Mouse (Mus musculus) embryonic facial prominence, embryonic 11.5 days (tissue): Measurements from ENCODE around the gene Hes7. TPM values are rescaled to one million over a fixed set of nuclear protein-coding genes. Genes with fewer than 3 reads are reported as not detected.
"Not testable (repeated sequence)": the region's sequence is repeated elsewhere in the genome, so short reads cannot be mapped to it uniquely, and the experiment has no call there.

ENCODE experiments used
- ATAC-seq: fragments of 200-750 bp; cut with Nextera tagmentation; replicated peaks from 2 replicates; pipeline ENCODE4 v1.8.0; 2017; ENCODE audit warnings: low read depth; ENCODE audit not compliant: insufficient number of reproducible peaks, low FRiP score, low TSS enrichment
- DNase-seq: peaks from one replicate; pipeline ENCODE4 v3.0.0-alpha.2; 2015; ENCODE audit warnings: low spot score
- H3K27ac ChIP-seq: fragments of 300-500 bp; sonication (generic); replicated peaks from 2 replicates; pipeline ENCODE4 v1.5.1; 2014; ENCODE audit warnings: mild to moderate bottlenecking, low read depth, low read length, control low read depth
- H3K27me3 ChIP-seq: fragments of 300-500 bp; sonication (generic); 2 replicates; pipeline ENCODE4 v1.6.1; 2014; ENCODE audit warnings: mild to moderate bottlenecking, low read length, moderate library complexity, mixed read lengths; ENCODE audit not compliant: control insufficient read depth, insufficient read depth
- H3K36me3 ChIP-seq: fragments of 300-500 bp; sonication (generic); replicated peaks from 2 replicates; pipeline ENCODE4 v1.6.1; 2014; ENCODE audit warnings: low read depth, mild to moderate bottlenecking, low read length, moderate library complexity, mixed read lengths; ENCODE audit not compliant: control insufficient read depth, insufficient read depth
- H3K4me1 ChIP-seq: fragments of 300-500 bp; sonication (generic); 2 replicates; pipeline ENCODE4 v1.6.1; 2014; ENCODE audit warnings: low read length, mixed read lengths; ENCODE audit not compliant: control insufficient read depth, insufficient read depth
- H3K4me2 ChIP-seq: fragments of 300-500 bp; sonication (generic); 2 replicates; pipeline ENCODE4 v1.6.1; 2014; ENCODE audit warnings: low read depth, mild to moderate bottlenecking, control low read depth, low read length, moderate library complexity
- H3K4me3 ChIP-seq: fragments of 300-500 bp; sonication (generic); 2 replicates; pipeline ENCODE4 v1.5.1; 2014; ENCODE audit warnings: low read depth, low read length, control low read depth
- H3K9ac ChIP-seq: fragments of 300-500 bp; sonication (generic); replicated peaks from 2 replicates; pipeline ENCODE4 v1.6.1; 2014; ENCODE audit warnings: mild to moderate bottlenecking, control low read depth, low read length
- H3K9me3 ChIP-seq: fragments of 300-500 bp; sonication (generic); replicated peaks from 2 replicates; pipeline ENCODE4 v1.6.1; 2016; ENCODE audit warnings: mild to moderate bottlenecking, low read length, inconsistent platforms, mixed read lengths; ENCODE audit not compliant: control insufficient read depth
- WGBS: fragments of 180-500 bp; shearing (Covaris S2); extraction: QIAGEN DNeasy Blood & Tissue Kit; methylation state at CpG from one replicate; pipeline ENCODE4 v1.1.7; 2014; 5-methylcytosine and 5-hydroxymethylcytosine counted together
- polyA plus RNA-seq: library from polyadenylated mRNA; unstranded; fragments of >200 nt; fragmentation: Nextera tagmentation; extraction: Ambion mirVana; gene quantifications from 2 replicates; pipeline ENCODE4 v1.2.1, GENCODE M21; 2014

Hes7 gene
- polyA plus RNA-seq, 1 experiment from 2014 or later, result 0.11 TPM

DNA sequence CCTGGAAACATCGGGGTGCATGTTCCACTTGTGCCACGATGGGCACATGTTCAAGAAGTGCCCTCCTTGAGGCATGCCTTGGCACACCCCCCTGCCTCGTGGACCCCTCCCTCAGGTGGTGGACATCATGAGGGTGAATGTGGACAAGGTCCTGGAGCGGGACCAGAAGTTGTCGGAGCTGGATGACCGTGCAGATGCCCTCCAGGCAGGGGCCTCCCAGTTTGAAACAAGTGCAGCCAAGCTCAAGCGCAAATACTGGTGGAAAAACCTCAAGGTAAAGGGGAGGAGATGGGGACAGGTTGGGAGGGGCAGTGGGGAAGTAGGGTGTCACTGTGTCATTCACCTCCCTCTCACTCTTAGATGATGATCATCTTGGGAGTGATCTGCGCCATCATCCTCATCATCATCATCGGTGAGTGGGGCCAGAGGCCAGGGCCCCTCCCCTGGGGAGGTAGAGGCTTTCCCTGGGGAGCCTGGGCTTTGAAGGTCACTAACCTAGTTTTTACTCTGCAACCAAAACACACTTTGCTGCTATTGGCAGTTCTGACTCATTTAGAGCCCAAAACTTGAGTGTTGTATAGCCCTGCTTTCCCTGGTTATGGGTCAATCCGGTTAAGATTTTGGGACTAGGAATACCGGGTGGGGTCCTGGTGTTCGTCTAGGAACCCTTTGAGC, 30.5 kb upstream of the Hes7 start:
- no peak overlapping the region for H3K27ac ChIP-seq

DNA sequence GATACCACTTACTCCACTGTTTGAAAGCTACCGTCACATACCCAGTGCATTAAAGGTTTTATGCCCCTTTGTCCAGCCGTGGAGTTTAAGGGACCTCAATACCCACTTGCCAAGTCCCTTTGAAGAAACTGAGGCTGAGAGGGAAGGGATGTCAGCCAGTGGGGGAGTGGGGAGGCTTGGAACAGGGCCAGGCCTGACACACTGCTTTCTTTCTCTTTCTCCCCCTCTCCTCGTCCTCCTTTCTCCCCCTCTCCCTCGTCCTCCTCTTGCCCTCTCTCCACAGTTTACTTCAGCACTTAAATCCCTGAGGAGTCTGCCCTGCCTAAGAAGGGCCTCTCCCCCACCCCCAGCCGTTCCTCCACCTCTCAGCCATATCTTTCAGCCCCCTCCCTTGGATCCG, 29.8 kb upstream of the Hes7 start:
- no peaks in the 10 kb centered on the region for H3K9me3 ChIP-seq
- H3K9ac ChIP-seq, result no peak overlapping the region
- H3K27ac ChIP-seq, result no peak overlapping the region
- H3K27me3 ChIP-seq, result no peaks in the 10 kb centered on the region
- H3K4me2 ChIP-seq, result no peak overlapping the region
- H3K4me3 ChIP-seq, result no peak overlapping the region
- no peak for DNase-seq
- H3K4me1 ChIP-seq, result no peaks in the 10 kb centered on the region
- 70% methylated on average over 6 of the region's 6 CpGs for WGBS
- no peaks in the 10 kb centered on the region for H3K36me3 ChIP-seq
- ATAC-seq, result no peak

More for the DNA sequence above, 30.5 kb upstream of the Hes7 start:
- no peak for ATAC-seq
- H3K9ac ChIP-seq, result peak overlapping the region; percentile 99
- no peaks in the 10 kb centered on the region for H3K9me3 ChIP-seq
- no peaks in the 10 kb centered on the region for H3K4me1 ChIP-seq
- H3K36me3 ChIP-seq, result no peaks in the 10 kb centered on the region
- peak overlapping the region; percentile 100 for H3K4me3 ChIP-seq
- 88% methylated on average over 12 of the region's 12 CpGs for WGBS
- H3K27me3 ChIP-seq, result no peaks in the 10 kb centered on the region
- no peak for DNase-seq
- H3K4me2 ChIP-seq, result peak overlapping the region; percentile 90

DNA sequence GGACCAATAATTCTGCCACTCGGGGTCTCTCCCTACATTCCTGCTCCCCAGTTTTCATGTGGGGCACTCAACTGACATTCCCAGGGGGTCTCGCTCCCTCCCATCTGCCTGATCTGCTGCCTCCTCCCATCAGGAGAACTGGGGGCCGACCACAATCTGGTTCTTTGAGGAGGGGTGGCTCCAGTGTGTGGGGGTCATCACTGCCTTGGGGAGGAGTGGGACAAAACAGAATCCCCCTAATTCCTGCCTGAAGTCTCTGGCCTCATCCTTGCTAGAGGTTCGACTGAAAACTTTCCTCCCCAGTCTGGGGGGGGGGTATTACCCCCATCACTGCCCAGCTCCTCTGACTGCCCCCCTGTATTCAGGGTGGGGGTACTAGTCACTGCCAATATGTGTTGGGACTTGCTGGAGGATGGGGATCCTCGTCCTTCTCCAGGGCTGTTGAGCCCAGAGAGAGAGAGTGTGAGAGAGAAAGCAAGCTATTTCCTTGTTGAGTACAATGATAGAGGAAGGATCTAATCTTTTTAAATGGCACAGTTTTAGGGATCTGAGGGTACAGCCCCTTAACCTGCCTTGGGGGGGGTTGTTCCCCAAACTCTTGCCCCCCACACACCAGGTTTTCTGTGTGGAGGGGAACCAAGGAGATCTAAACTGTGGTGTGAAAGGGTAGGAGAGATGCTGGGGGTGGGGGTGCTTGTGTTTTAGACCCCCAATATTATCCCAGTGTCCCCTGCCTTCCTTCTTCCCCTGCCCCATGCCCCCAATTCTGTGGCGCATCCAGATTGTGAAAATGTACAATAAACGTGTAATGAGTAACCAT, 28.4 kb upstream of the Hes7 start:
- Histone ChIP-seq H3K27me3 (no peaks in the 10 kb centered on the region), H3K27ac (no peak overlapping the region), H3K4me2 (peak overlapping the region; percentile 2; the same call in 1 of the 2 replicates), H3K36me3 (no peaks in the 10 kb centered on the region), H3K9ac (no peak overlapping the region; the same call in 1 of the 2 replicates), H3K9me3 (no peaks in the 10 kb centered on the region), H3K4me3 (no peak overlapping the region), H3K4me1 (peaks cover 3% of the 10 kb centered on the region; the same call in 1 of the 2 replicates)
- ATAC-seq, result no peak
- DNase-seq, result no peak
- 62% methylated on average over 7 of the region's 7 CpGs for WGBS

DNA sequence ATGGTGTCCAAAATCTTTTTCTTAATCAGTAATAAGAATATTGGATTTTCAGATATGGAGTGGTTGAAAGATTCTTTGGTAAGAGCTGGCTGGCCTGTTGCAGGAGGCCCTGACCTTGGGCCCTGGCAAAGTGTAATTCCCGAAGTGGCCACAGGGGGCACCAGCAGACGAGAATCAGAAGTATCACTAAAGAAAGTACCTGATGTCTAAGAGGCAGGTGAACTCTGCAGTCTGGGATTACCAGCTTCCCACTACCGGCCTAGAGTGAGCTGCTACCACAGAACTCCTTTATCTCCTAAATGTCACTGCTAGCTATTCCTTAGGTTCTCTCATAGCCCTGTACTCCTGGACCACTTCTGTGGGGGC, 27.8 kb upstream of the Hes7 start:
- no peak for ATAC-seq

DNA sequence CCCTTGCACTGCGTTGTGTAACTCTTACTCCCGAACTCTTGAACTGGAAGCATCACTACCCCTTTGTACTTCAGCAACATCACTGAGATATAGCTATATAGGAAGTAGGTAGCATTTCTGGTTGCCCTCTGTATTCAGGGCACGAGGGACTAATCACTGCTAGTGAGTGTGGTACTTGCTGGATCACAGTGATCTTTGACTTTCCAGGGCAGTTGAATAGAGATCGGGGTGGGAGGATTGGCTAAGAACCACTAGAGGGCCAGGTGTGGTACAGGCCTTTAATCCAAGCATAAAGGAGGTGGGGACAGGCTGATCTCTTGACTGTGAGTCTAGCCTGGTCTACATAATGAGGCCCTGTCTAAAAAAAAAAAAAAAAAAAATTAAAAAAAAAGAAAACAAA, 27.3 kb upstream of the Hes7 start:
- DNase-seq, result no peak
- H3K36me3 ChIP-seq, result no peaks in the 10 kb centered on the region
- H3K4me3 ChIP-seq, result no peak overlapping the region
- H3K27ac ChIP-seq, result no peak overlapping the region
- H3K4me2 ChIP-seq, result no peak overlapping the region
- H3K9me3 ChIP-seq, result no peaks in the 10 kb centered on the region
- no peaks in the 10 kb centered on the region for H3K27me3 ChIP-seq
- no peak for ATAC-seq
- no peak overlapping the region for H3K9ac ChIP-seq
- H3K4me1 ChIP-seq, result peaks cover 8% of the 10 kb centered on the region
- WGBS, result 92% methylated on average over 4 of the region's 4 CpGs

More for the DNA sequence above, 27.8 kb upstream of the Hes7 start:
- 3% methylated on average over 3 of the region's 3 CpGs for WGBS
- H3K4me1 ChIP-seq, result peaks cover 3% of the 10 kb centered on the region; the same call in 1 of the 2 replicates
- H3K9ac ChIP-seq, result no peak overlapping the region
- no peak overlapping the region for H3K4me3 ChIP-seq
- H3K4me2 ChIP-seq, result no peak overlapping the region
- H3K27ac ChIP-seq, result no peak overlapping the region
- peak; percentile 84 for DNase-seq
- H3K36me3 ChIP-seq, result no peaks in the 10 kb centered on the region
- no peaks in the 10 kb centered on the region for H3K9me3 ChIP-seq
- H3K27me3 ChIP-seq, result no peaks in the 10 kb centered on the region

DNA sequence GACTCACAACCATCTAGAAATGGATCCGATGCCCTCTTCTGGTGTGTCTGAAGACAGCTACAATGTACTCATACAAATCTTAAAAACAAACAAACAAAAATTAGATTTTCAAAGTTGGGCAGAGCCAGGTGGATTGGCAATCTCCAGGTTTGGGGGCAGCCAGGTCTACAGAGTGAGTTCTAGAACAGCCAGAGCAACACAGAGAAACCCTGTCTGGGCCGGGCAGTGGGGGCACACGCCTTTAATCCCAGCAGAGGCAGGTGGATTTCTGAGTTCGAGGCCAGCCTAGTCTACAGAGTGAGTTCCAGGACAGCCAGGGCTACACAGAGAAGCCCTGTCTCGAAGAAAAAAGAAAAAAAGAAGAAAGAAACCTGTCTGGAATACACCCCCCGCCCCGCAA, 26.3 kb upstream of the Hes7 start:
- not testable (repeated sequence) for ATAC-seq, H3K27ac ChIP-seq, H3K9me3 ChIP-seq, H3K9ac ChIP-seq, H3K36me3 ChIP-seq, H3K4me2 ChIP-seq, DNase-seq, H3K4me3 ChIP-seq, H3K27me3 ChIP-seq
- 88% methylated on average over 7 of the region's 7 CpGs for WGBS
- H3K4me1 ChIP-seq, result peaks cover 14% of the 10 kb centered on the region

DNA sequence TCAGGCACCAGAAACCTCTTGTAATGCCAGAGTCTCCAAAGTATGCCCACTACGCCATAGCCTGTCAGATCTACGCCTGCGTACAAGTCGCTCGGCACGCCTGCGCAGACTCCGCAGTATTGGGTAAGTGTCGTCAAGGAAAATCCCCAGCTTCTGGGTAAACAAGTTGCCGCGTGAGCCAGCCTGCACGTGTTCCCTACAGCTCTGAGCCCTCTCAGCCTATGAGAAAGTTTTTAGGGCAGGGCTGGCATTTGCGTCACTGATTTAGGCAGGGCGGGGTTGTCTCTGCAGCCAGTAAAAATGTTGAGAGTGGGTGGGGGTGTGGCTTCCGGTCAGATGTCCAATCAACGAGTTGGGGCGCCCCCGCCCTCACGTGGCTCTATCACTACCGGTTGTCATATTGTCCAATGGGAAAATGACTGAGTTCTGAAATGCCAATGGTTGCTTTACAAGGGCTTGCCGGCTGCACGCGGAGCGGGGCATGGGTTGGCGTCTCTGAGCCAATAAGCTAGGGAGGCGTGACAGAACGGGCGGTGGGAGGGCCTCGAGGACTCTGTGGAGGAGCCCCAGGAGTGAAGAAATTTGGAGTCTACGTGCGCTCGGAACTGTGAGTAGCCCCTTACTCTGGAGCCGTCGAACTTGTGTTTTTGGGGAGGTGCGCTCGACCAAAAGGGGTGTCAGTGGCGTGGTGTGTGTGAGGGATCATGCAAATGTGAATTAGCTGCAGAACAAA, 25.3 kb upstream of the Hes7 start, which contains the start of gene Per1:
Gene Per1, plus strand, starts transcription at position 521 of the 733 bp plus-strand sequence.
- peaks cover 14% of the 10 kb centered on the region for H3K4me1 ChIP-seq
- WGBS, result under 1% methylated on average over 37 of the region's 37 CpGs
- peak within 1 kb of the TSS; percentile 50 for H3K4me3 ChIP-seq
- H3K27me3 ChIP-seq, result no peaks in the 10 kb centered on the region
- peak within 1 kb of the TSS; percentile 62 for H3K9ac ChIP-seq
- no peaks in the 10 kb centered on the region for H3K36me3 ChIP-seq
- no peak within 1 kb of the TSS for H3K27ac ChIP-seq
- ATAC-seq, result peak; percentile 93
- H3K4me2 ChIP-seq, result peak within 1 kb of the TSS; percentile 91
- peak; percentile 99 for DNase-seq
- no peaks in the 10 kb centered on the region for H3K9me3 ChIP-seq
